Mouse (Mus musculus): ENCODE results near the gene Robo3. TPM values are rescaled to one million over a fixed set of nuclear protein-coding genes. Genes with fewer than 3 reads are reported as not detected.

Gene Robo3
- total RNA-seq, 2 experiments from 2014 or later, result not detected

DNA sequence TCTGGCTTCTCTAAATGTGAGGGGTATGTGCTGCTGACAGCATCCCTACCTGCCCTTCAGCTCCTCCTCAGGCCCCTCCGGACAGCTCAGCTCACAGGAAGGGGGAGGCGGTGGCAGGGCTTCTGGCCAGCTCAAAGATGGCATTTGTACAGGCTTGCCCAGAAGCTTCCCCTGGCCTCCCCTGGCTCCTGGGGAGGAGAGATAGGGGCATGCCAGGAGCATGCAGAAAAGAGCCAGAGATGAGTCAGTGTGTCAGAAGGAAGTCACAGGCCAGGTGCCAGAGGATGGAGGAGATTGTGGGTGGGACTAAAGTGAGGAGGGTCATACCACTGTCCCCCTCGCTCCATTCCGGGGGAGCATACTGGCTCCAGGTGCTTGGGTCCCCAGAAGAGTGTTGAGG, 14.3 kb downstream of the Robo3 start:
- no peak for TF ChIP-seq CTCF (IDR thresholded peaks at IDR 0.05)
- Histone ChIP-seq H3K4me3 (no peak overlapping the region), H3K27ac (no peak overlapping the region)
- no peak for DNase-seq
- intact Hi-C loops (cut with DNase I), result no loop called here

DNA sequence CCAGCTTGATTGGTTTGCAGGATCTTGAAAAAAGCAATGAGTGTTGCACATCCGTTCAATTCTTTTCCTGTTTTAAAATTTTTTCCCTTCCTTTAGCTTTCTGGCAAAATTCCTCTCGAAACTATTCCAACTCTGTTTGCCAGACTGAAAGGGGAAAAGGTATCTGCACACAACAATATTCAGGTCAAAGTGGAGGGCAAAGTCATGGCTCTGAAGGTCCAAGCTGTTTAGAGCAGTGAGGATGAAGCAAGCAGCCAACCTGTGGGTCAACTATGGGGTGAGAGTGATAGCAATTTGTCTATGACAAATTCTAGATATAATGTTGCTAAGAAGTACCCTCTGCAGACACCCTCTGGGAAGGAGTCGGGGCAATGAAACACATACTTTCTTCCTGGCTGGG, 18.4 kb downstream of the Robo3 start:
- intact Hi-C loops (cut with DNase I), result no loop called here

DNA sequence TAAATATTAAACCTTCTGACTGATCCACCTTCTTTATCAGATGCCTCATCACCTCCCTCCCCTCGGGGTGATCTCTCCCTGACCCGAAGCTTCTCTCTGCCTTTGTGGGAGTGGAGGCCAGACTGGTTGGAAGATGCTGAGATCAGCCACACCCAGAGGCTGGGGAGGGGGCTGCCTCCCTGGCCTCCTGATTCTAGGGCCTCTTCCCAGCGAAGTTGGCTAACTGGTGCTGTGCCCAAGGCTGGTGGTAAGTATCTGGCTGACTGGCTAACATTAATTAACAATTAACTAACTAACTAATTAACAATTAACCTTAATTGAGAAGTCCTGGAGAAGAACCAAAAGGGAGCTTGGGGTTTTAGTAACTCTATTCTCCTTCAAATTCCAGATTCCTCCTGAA, 20.1 kb downstream of the Robo3 start:
- no peak overlapping the region for H3K4me3 ChIP-seq
- intact Hi-C loops (cut with DNase I), result no loop called here
- DNase-seq, result no peak
- TF ChIP-seq CTCF (IDR thresholded peaks at IDR 0.05), result no peak
- no peak overlapping the region for H3K27ac ChIP-seq

More for the DNA sequence above, 18.4 kb downstream of the Robo3 start:
- DNase-seq, result no peak
- TF ChIP-seq CTCF (IDR thresholded peaks at IDR 0.05), result no peak
- Histone ChIP-seq H3K27ac (no peak overlapping the region), H3K4me3 (no peak overlapping the region)

GRCm38 (mm10) chr9:37409698-37410445, 23.2 kb downstream of the Robo3 start:
- no peak for TF ChIP-seq CTCF (IDR thresholded peaks at IDR 0.05)
- Histone ChIP-seq H3K4me3 (no peak overlapping the region), H3K27ac (no peak overlapping the region)
- no peak for DNase-seq
- intact Hi-C loops (cut with DNase I), result no loop called here

GRCm38 (mm10) chr9:37407850-37408502, 25.1 kb downstream of the Robo3 start:
- TF ChIP-seq CTCF (IDR thresholded peaks at IDR 0.05), result peak; percentile 15; the same call in 1 of the 2 replicates
- no peak for DNase-seq
- intact Hi-C loops (cut with DNase I), result no loop called here
- no peak overlapping the region for H3K27ac ChIP-seq
- H3K4me3 ChIP-seq, result peak overlapping the region; percentile 17; the same call in 1 of the 2 replicates

DNA sequence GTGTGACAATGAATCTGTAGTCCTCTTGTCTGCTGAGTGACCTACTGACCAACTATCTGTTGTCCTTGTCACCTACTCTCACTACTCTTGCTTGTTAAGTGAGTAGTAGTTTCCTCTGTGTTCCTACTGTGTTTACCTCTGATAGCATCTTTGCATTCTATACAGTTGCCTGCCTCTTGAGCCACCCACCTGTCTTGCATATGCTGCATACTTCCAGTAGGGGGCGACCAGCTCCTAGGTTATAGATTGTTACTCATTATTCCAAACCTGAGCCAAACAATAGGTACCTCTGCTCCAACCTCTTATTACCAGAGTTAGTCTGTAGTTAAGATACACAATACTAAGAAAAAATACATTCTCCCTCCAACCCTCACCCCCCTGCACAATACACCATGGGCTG, 26.7 kb downstream of the Robo3 start:
- peak; percentile 69 for TF ChIP-seq CTCF (IDR thresholded peaks at IDR 0.05)
- no peak for DNase-seq
- Histone ChIP-seq H3K27ac (no peak overlapping the region), H3K4me3 (no peak overlapping the region)
- intact Hi-C loops (cut with DNase I), result no loop called here

DNA sequence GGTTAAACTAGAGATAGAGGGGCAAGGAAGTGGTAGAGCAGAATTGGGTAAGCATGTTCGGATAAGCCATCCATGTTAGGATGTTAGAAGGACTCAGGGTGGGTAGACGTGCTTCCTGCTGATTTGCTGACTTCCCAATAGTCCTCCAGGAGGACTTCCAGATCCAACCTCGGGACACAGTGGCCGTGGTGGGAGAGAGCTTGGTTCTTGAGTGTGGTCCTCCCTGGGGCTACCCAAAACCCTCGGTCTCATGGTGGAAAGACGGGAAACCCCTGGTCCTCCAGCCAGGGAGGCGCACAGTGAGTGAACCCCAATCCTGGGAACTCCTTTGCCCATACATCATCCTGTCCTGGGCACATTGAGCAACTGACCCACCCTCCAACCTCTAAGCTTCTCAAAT, 30.0 kb downstream of the Robo3 start:
- DNase-seq, result no peak
- peak overlapping the region; percentile 87 for H3K27ac ChIP-seq
- peak overlapping the region; percentile 73 for H3K4me3 ChIP-seq
- intact Hi-C loops (cut with DNase I), result no loop called here
- TF ChIP-seq CTCF (IDR thresholded peaks at IDR 0.05), result no peak

GRCm38 (mm10) chr9:37402501-37402900, 30.5 kb downstream of the Robo3 start:
- no peak for TF ChIP-seq CTCF (IDR thresholded peaks at IDR 0.05)
- intact Hi-C loops (cut with DNase I), result no loop called here
- H3K4me3 ChIP-seq, result peak overlapping the region; percentile 73
- peak overlapping the region; percentile 87 for H3K27ac ChIP-seq
- DNase-seq, result no peak

DNA sequence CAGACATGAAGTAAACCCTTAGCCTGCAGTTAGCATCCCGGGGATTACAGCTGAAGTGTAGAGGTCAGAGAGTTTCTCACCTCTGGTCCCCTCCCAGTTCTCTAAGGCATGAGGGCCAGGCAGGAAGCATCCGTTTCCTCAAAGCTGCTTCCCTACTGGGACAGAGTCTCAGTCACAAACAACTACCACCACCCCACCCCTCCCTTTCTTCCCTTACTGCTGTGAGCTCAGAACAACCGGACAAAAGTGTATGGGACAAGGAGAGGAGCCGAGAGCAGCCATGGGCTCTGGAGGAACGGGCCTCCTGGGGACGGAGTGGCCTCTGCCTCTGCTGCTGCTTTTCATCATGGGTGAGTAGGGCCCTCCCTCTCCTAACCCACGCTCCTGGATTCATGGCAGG, 31.2 kb downstream of the Robo3 start, which contains the start of gene Robo4:
Gene Robo4, plus strand, starts transcription at position 96 of the 400 bp plus-strand sequence.
- intact Hi-C loops (cut with DNase I), result no loop called here
- TF ChIP-seq CTCF (IDR thresholded peaks at IDR 0.05), result no peak
- Histone ChIP-seq H3K4me3 (peak within 1 kb of the TSS; percentile 73), H3K27ac (peak within 1 kb of the TSS; percentile 87)
- DNase-seq, result no peak

GRCm38 (mm10) chr9:37400585-37400984, 32.5 kb downstream of the Robo3 start:
- DNase-seq, result no peak
- Histone ChIP-seq H3K4me3 (no peak overlapping the region), H3K27ac (peak overlapping the region; percentile 86)
- intact Hi-C loops (cut with DNase I), result no loop called here
- TF ChIP-seq CTCF (IDR thresholded peaks at IDR 0.05), result no peak

DNA sequence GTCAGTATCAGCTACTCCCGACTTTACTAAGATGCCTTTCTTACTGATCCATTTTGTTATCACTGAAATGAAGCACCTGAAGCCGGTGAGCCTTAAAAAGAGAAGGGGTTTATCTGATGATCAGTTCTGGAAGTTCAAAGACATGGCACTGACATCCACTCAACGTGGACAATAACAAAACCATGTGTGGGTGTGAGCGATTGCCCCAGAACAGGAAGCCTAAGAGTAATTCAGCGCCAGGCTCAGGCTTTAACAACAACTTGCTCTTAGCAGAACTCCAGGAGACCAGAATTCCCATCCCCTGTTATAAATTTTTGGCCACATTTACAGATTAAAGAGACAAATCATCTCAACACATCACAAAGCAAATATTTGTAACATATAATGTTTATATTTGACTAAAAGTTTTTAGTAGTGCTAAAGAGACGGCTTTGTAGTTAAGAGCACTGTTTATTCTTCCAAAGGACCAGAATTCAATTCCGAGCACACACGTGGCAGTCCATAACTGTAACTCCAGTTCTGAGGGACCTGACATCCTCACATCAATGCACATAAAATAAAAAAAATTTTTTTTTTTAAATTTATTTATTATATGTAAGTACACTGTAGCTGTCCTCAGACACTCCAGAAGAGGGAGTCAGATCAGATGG, 39.4 kb downstream of the Robo3 start:
- no peak for DNase-seq
- Histone ChIP-seq H3K4me3 (no peak overlapping the region), H3K27ac (no peak overlapping the region)
- no peak for TF ChIP-seq CTCF (IDR thresholded peaks at IDR 0.05)
- intact Hi-C loops (cut with DNase I), result no loop called here

- H3K27ac ChIP-seq, result no peak overlapping the region
- no peak for DNase-seq
- TF ChIP-seq CTCF (IDR thresholded peaks at IDR 0.05), result no peak
- H3K4me3 ChIP-seq, result no peak overlapping the region
- intact Hi-C loops (cut with DNase I), result no loop called here
These were observed 41.0 kb downstream of the Robo3 start for GRCm38 (mm10) chr9:37392071-37392470.

GRCm38 (mm10) chr9:37390891-37391290, 42.2 kb downstream of the Robo3 start:
- no peak for DNase-seq
- H3K4me3 ChIP-seq, result no peak overlapping the region
- no peak for TF ChIP-seq CTCF (IDR thresholded peaks at IDR 0.05)
- intact Hi-C loops (cut with DNase I), result no loop called here
- no peak overlapping the region for H3K27ac ChIP-seq
